Mouse (Mus musculus) hindbrain, postnatal 0 days (tissue): ENCODE data around the gene Ube2s. TPM values are rescaled to one million over a fixed set of nuclear protein-coding genes. Genes with fewer than 3 reads are reported as not detected.
A peak's percentile ranks its signal among the peaks of the same experiment; 100 is the strongest.
"Not testable (repeated sequence)": the region's sequence is repeated elsewhere in the genome, so short reads cannot be mapped to it uniquely, and the experiment has no call there.

Experiments
- ATAC-seq: fragments of 200-750 bp; cut with Nextera tagmentation; 2 replicates; pipeline ENCODE4 v1.8.0; 2017; ENCODE audit warnings: mild to moderate bottlenecking, moderate TSS enrichment, moderate library complexity
- DNase-seq: peaks from one replicate; pipeline ENCODE4 v3.0.0-alpha.2; 2015; ENCODE audit warnings: low spot score
- H3K27ac ChIP-seq: fragments of 300-500 bp; sonication (generic); 2 replicates; pipeline ENCODE4 v1.5.1; 2014; ENCODE audit warnings: mild to moderate bottlenecking
- H3K27me3 ChIP-seq: fragments of 300-500 bp; sonication (generic); 2 replicates; pipeline ENCODE4 v1.6.1; 2014; ENCODE audit warnings: low read length, mixed read lengths; ENCODE audit not compliant: insufficient read depth
- H3K36me3 ChIP-seq: fragments of 300-500 bp; sonication (generic); 2 replicates; pipeline ENCODE4 v1.6.1; 2014; ENCODE audit warnings: low read length, mixed read lengths; ENCODE audit not compliant: insufficient read depth
- H3K4me1 ChIP-seq: fragments of 300-500 bp; sonication (generic); 2 replicates; pipeline ENCODE4 v1.6.1; 2014; ENCODE audit warnings: antibody characterized with exemption, low read length, mixed read lengths; ENCODE audit not compliant: insufficient read depth
- H3K4me2 ChIP-seq: fragments of 300-500 bp; sonication (generic); 2 replicates; pipeline ENCODE4 v1.6.1; 2014; ENCODE audit warnings: low read depth, mild to moderate bottlenecking, low read length, moderate library complexity, mixed read lengths
- H3K4me3 ChIP-seq: fragments of 300-500 bp; sonication (generic); 2 replicates; pipeline ENCODE4 v1.5.1; 2014; ENCODE audit warnings: low read length
- H3K9ac ChIP-seq: fragments of 300-500 bp; sonication (generic); replicated peaks from 2 replicates; pipeline ENCODE4 v1.6.1; 2014; ENCODE audit warnings: mild to moderate bottlenecking, low read length, moderate library complexity, mixed read lengths
- H3K9me3 ChIP-seq: fragments of 300-500 bp; sonication (generic); 2 replicates; pipeline ENCODE4 v1.6.1; 2016; ENCODE audit warnings: low read length, mixed read lengths
- CTCF ChIP-seq: IDR thresholded peaks from 2 replicates; pipeline ENCODE4 v1.5.1; 2016; ENCODE audit warnings: antibody characterized with exemption, control low read depth, low read depth
- WGBS: fragments of 180-500 bp; shearing (Covaris S2); extraction: QIAGEN DNeasy Blood & Tissue Kit; methylation state at CpG from one replicate; pipeline ENCODE4 v1.1.7; 2014; 5-methylcytosine and 5-hydroxymethylcytosine counted together
- polyA plus RNA-seq: library from polyadenylated mRNA; unstranded; fragments of >200 nt; fragmentation: Nextera tagmentation; extraction: Ambion mirVana; gene quantifications from 2 replicates; pipeline ENCODE4 v1.2.1, GENCODE M21; 2015
- total RNA-seq: library from RNA; depleted of rRNA; stranded (reverse); fragments of >200 nt; gene quantifications from 2 replicates; pipeline ENCODE4 v1.2.3, GENCODE M21; 2014

Gene Ube2s
- total and polyA plus RNA-seq, 2 experiments from 2014 or later, result 223 to 324 TPM

- Histone ChIP-seq H3K4me1 (no peaks in the 10 kb centered on the region), H3K36me3 (peaks cover 26% of the 10 kb centered on the region; the same call in 1 of the 2 replicates), H3K27me3 (no peaks in the 10 kb centered on the region), H3K9ac (no peak overlapping the region), H3K4me3 (no peak overlapping the region), H3K9me3 (no peaks in the 10 kb centered on the region), H3K27ac (no peak overlapping the region), H3K4me2 (no peak overlapping the region)
- DNase-seq, result peak; percentile 74
- TF ChIP-seq CTCF, result peak; percentile 74
- WGBS, result 90% methylated on average over 7 of the region's 7 CpGs
- no peak for ATAC-seq
Observed at GRCm38 (mm10) chr7:4806716-4807115, 5.7 kb downstream of the Ube2s start.

GRCm38 (mm10) chr7:4802247-4802646 lies 10.1 kb downstream of the Ube2s start:
- no peak for ATAC-seq
- H3K27me3 ChIP-seq, result no peaks in the 10 kb centered on the region
- peaks cover 14% of the 10 kb centered on the region; the same call in 1 of the 2 replicates for H3K36me3 ChIP-seq
- H3K9me3 ChIP-seq, result no peaks in the 10 kb centered on the region
- no peak overlapping the region for H3K4me3 ChIP-seq
- TF ChIP-seq CTCF, result no peak
- H3K4me1 ChIP-seq, result no peaks in the 10 kb centered on the region
- H3K27ac ChIP-seq, result no peak overlapping the region
- DNase-seq, result no peak
- H3K4me2 ChIP-seq, result no peak overlapping the region
- no peak overlapping the region for H3K9ac ChIP-seq

GRCm38 (mm10) chr7:4795767-4796433 lies 16.5 kb downstream of the Ube2s start:
- H3K36me3 ChIP-seq, result peaks cover 25% of the 10 kb centered on the region
- peak; percentile 84 for TF ChIP-seq CTCF
- peak; percentile 63 for DNase-seq
- WGBS, result 62% methylated on average over 7 of the region's 7 CpGs
- no peaks in the 10 kb centered on the region for H3K9me3 ChIP-seq
- H3K27me3 ChIP-seq, result no peaks in the 10 kb centered on the region
- H3K27ac ChIP-seq, result no peak overlapping the region
- H3K4me3 ChIP-seq, result no peak overlapping the region
- H3K9ac ChIP-seq, result no peak overlapping the region
- H3K4me2 ChIP-seq, result no peak overlapping the region
- peaks cover 3% of the 10 kb centered on the region; the same call in 1 of the 2 replicates for H3K4me1 ChIP-seq
- peak; percentile 31; the same call in 1 of the 2 replicates for ATAC-seq

GRCm38 (mm10) chr7:4794631-4795168 lies 17.7 kb downstream of the Ube2s start:
- H3K9ac ChIP-seq, result no peak overlapping the region
- H3K27me3 ChIP-seq, result no peaks in the 10 kb centered on the region
- TF ChIP-seq CTCF, result no peak
- no peak overlapping the region for H3K4me3 ChIP-seq
- 89% methylated on average over 3 of the region's 3 CpGs for WGBS
- H3K4me1 ChIP-seq, result peaks cover 3% of the 10 kb centered on the region; the same call in 1 of the 2 replicates
- H3K27ac ChIP-seq, result no peak overlapping the region
- no peak for ATAC-seq
- no peaks in the 10 kb centered on the region for H3K9me3 ChIP-seq
- no peak for DNase-seq
- H3K4me2 ChIP-seq, result no peak overlapping the region
- peaks cover 25% of the 10 kb centered on the region for H3K36me3 ChIP-seq

GRCm38 (mm10) chr7:4793674-4794073 lies 18.7 kb downstream of the Ube2s start:
- peaks cover 3% of the 10 kb centered on the region; the same call in 1 of the 2 replicates for H3K4me1 ChIP-seq
- H3K27ac ChIP-seq, result peak overlapping the region; percentile 92
- no peak for TF ChIP-seq CTCF
- peak overlapping the region; percentile 92 for H3K9ac ChIP-seq
- ATAC-seq, result no peak
- WGBS, result 47% methylated on average over 4 of the region's 4 CpGs
- no peak for DNase-seq
- H3K27me3 ChIP-seq, result no peaks in the 10 kb centered on the region
- H3K4me3 ChIP-seq, result peak overlapping the region; percentile 84
- H3K4me2 ChIP-seq, result peak overlapping the region; percentile 77
- H3K36me3 ChIP-seq, result peaks cover 25% of the 10 kb centered on the region
- no peaks in the 10 kb centered on the region for H3K9me3 ChIP-seq

- H3K36me3 ChIP-seq, result peaks cover 25% of the 10 kb centered on the region
- peak overlapping the region; percentile 92 for H3K27ac ChIP-seq
- peak overlapping the region; percentile 92 for H3K9ac ChIP-seq
- not testable (repeated sequence) for H3K4me1 ChIP-seq, H3K27me3 ChIP-seq, DNase-seq, H3K9me3 ChIP-seq
- 1% methylated on average over 31 of the region's 31 CpGs for WGBS
- ATAC-seq, result peak; percentile 15
- peak overlapping the region; percentile 84 for H3K4me3 ChIP-seq
- H3K4me2 ChIP-seq, result peak overlapping the region; percentile 77
Observed at GRCm38 (mm10) chr7:4793248-4793647, 19.1 kb downstream of the Ube2s start.
